Mouse (Mus musculus): ENCODE measurements around the gene Tgm2. TPM values are rescaled to one million over a fixed set of nuclear protein-coding genes. Genes with fewer than 3 reads are reported as not detected.
A peak's percentile ranks its signal among the peaks of the same experiment; 100 is the strongest.

The Tgm2 gene
- polyA plus RNA-seq, 1 experiment: 53.3 TPM

GRCm38 (mm10) chr2:158176763-158177162, 30.5 kb upstream of the Tgm2 start:
- no peak overlapping the region for H3K27ac ChIP-seq (ENCODE audit: insufficient read depth, low read length)
- H3K27me3 ChIP-seq (ENCODE audit: control insufficient read depth, insufficient read depth, low read length): no peaks in the 10 kb centered on the region
- 93% methylated on average over 9 of the region's 9 CpGs for WGBS

DNA sequence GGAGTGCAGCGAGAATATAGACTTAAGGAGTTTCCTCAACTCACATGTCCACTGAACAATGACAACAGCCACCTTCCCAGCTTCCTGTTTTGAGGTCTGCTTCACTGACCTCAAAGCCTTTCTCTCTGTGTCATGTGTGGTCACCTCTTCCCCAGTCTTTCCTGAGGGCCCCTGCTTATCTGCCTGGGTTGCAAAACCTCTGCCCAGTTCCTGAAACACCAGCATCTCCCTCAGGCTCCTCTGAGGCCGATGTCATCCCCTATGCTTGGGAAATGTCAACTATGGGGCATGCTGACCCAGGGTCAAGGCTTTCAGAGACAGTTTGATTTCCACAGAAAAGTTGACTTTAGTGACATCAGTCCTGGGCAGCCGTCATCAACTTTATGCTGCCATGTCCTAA, 29.2 kb upstream of the Tgm2 start:
- no peak overlapping the region for H3K4me3 ChIP-seq (ENCODE audit: extremely low read depth, insufficient read depth, insufficient read length)
- no peaks in the 10 kb centered on the region for H3K36me3 ChIP-seq (ENCODE audit: control insufficient read depth, insufficient read depth, low read length)
- H3K27ac ChIP-seq (ENCODE audit: insufficient read depth, low read length): peak overlapping the region; percentile 69
- peaks cover 26% of the 10 kb centered on the region for H3K4me1 ChIP-seq (ENCODE audit: control insufficient read depth, insufficient read depth, insufficient read length)
- TF ChIP-seq POLR2A (IDR thresholded peaks at IDR 0.05; ENCODE audit: low read depth, low read length) (no peak), CTCF (IDR thresholded peaks at IDR 0.05; ENCODE audit: extremely low read depth, insufficient read depth, insufficient read length, insufficient replicate concordance) (no peak)
- 17% methylated on average over 3 of the region's 3 CpGs for WGBS
- no peaks in the 10 kb centered on the region for H3K27me3 ChIP-seq (ENCODE audit: control insufficient read depth, insufficient read depth, low read length)
- no peak for DNase-seq (ENCODE audit: low read depth in 1 of 2, low spot score in 2 of 2)

More at GRCm38 (mm10) chr2:158176763-158177162, 30.5 kb upstream of the Tgm2 start:
- Histone ChIP-seq H3K4me1 (ENCODE audit: control insufficient read depth, insufficient read depth, insufficient read length) (peaks cover 26% of the 10 kb centered on the region), H3K4me3 (ENCODE audit: extremely low read depth, insufficient read depth, insufficient read length) (no peak overlapping the region), H3K36me3 (ENCODE audit: control insufficient read depth, insufficient read depth, low read length) (no peaks in the 10 kb centered on the region)
- no peak for DNase-seq (ENCODE audit: low read depth in 1 of 2, low spot score in 2 of 2)
- TF ChIP-seq POLR2A (IDR thresholded peaks at IDR 0.05; ENCODE audit: low read depth, low read length) (no peak), CTCF (IDR thresholded peaks at IDR 0.05; ENCODE audit: extremely low read depth, insufficient read depth, insufficient read length, insufficient replicate concordance) (no peak)

GRCm38 (mm10) chr2:158174958-158175357, 28.7 kb upstream of the Tgm2 start:
- Histone ChIP-seq H3K4me3 (ENCODE audit: extremely low read depth, insufficient read depth, insufficient read length) (no peak overlapping the region), H3K27me3 (ENCODE audit: control insufficient read depth, insufficient read depth, low read length) (no peaks in the 10 kb centered on the region)
- WGBS: 38% methylated on average over 15 of the region's 15 CpGs

GRCm38 (mm10) chr2:158174438-158174837, 28.2 kb upstream of the Tgm2 start:
- peaks cover 26% of the 10 kb centered on the region for H3K4me1 ChIP-seq (ENCODE audit: control insufficient read depth, insufficient read depth, insufficient read length)

More at GRCm38 (mm10) chr2:158174958-158175357, 28.7 kb upstream of the Tgm2 start:
- Histone ChIP-seq H3K27ac (ENCODE audit: insufficient read depth, low read length) (peak overlapping the region; percentile 69), H3K36me3 (ENCODE audit: control insufficient read depth, insufficient read depth, low read length) (no peaks in the 10 kb centered on the region), H3K4me1 (ENCODE audit: control insufficient read depth, insufficient read depth, insufficient read length) (peaks cover 26% of the 10 kb centered on the region)
- DNase-seq (ENCODE audit: low read depth in 1 of 2, low spot score in 2 of 2): peak in 1 of 2 experiments; percentile 25
- no peak for TF ChIP-seq CTCF (IDR thresholded peaks at IDR 0.05; ENCODE audit: extremely low read depth, insufficient read depth, insufficient read length, insufficient replicate concordance)
- TF ChIP-seq POLR2A (IDR thresholded peaks at IDR 0.05; ENCODE audit: low read depth, low read length): no peak

GRCm38 (mm10) chr2:158170394-158170793, 24.2 kb upstream of the Tgm2 start:
- TF ChIP-seq POLR2A (IDR thresholded peaks at IDR 0.05; ENCODE audit: low read depth, low read length) (no peak), CTCF (IDR thresholded peaks at IDR 0.05; ENCODE audit: extremely low read depth, insufficient read depth, insufficient read length, insufficient replicate concordance) (no peak)
- Histone ChIP-seq H3K4me3 (ENCODE audit: extremely low read depth, insufficient read depth, insufficient read length) (no peak overlapping the region), H3K4me1 (ENCODE audit: control insufficient read depth, insufficient read depth, insufficient read length) (peaks cover 37% of the 10 kb centered on the region), H3K36me3 (ENCODE audit: control insufficient read depth, insufficient read depth, low read length) (no peaks in the 10 kb centered on the region), H3K27ac (ENCODE audit: insufficient read depth, low read length) (no peak overlapping the region), H3K27me3 (ENCODE audit: control insufficient read depth, insufficient read depth, low read length) (no peaks in the 10 kb centered on the region)
- 82% methylated on average over 2 of the region's 2 CpGs for WGBS
- DNase-seq (ENCODE audit: low read depth in 1 of 2, low spot score in 2 of 2): no peak

More at GRCm38 (mm10) chr2:158174438-158174837, 28.2 kb upstream of the Tgm2 start:
- no peak for TF ChIP-seq CTCF (IDR thresholded peaks at IDR 0.05; ENCODE audit: extremely low read depth, insufficient read depth, insufficient read length, insufficient replicate concordance)
- no peak for TF ChIP-seq POLR2A (IDR thresholded peaks at IDR 0.05; ENCODE audit: low read depth, low read length)
- H3K36me3 ChIP-seq (ENCODE audit: control insufficient read depth, insufficient read depth, low read length): no peaks in the 10 kb centered on the region
- DNase-seq (ENCODE audit: low read depth in 1 of 2, low spot score in 2 of 2): peak in 1 of 2 experiments; percentile 38
- peak overlapping the region; percentile 69 for H3K27ac ChIP-seq (ENCODE audit: insufficient read depth, low read length)
- WGBS: 21% methylated on average over 5 of the region's 5 CpGs
- H3K4me3 ChIP-seq (ENCODE audit: extremely low read depth, insufficient read depth, insufficient read length): no peak overlapping the region
- no peaks in the 10 kb centered on the region for H3K27me3 ChIP-seq (ENCODE audit: control insufficient read depth, insufficient read depth, low read length)

DNA sequence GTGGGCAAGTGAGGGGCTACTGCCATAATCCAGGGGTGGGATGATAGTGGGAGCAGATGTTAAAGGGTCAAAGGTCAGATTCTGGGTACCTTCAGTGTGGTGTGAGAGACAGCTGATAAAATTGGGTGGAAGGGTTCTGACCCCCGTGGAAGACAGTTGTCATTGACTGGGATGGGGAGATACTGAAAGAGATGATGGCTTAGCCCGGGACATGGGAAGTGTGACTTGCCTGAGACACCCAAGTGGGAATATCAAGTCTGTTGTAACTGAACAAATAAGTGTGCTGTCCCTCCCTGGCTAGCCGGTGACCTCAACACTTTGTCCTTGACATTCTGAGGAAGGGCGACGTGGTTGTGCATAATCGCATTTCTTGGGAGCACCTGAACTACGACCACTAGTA, 23.5 kb upstream of the Tgm2 start:
- 87% methylated on average over 7 of the region's 7 CpGs for WGBS
- H3K36me3 ChIP-seq (ENCODE audit: control insufficient read depth, insufficient read depth, low read length): no peaks in the 10 kb centered on the region
- DNase-seq (ENCODE audit: low read depth in 1 of 2, low spot score in 2 of 2): no peak
- H3K27ac ChIP-seq (ENCODE audit: insufficient read depth, low read length): no peak overlapping the region
- TF ChIP-seq CTCF (IDR thresholded peaks at IDR 0.05; ENCODE audit: extremely low read depth, insufficient read depth, insufficient read length, insufficient replicate concordance): no peak
- TF ChIP-seq POLR2A (IDR thresholded peaks at IDR 0.05; ENCODE audit: low read depth, low read length): no peak
- peaks cover 30% of the 10 kb centered on the region for H3K4me1 ChIP-seq (ENCODE audit: control insufficient read depth, insufficient read depth, insufficient read length)
- H3K27me3 ChIP-seq (ENCODE audit: control insufficient read depth, insufficient read depth, low read length): no peaks in the 10 kb centered on the region
- no peak overlapping the region for H3K4me3 ChIP-seq (ENCODE audit: extremely low read depth, insufficient read depth, insufficient read length)

GRCm38 (mm10) chr2:158169351-158169750, 23.1 kb upstream of the Tgm2 start:
- Histone ChIP-seq H3K4me3 (ENCODE audit: extremely low read depth, insufficient read depth, insufficient read length) (no peak overlapping the region), H3K36me3 (ENCODE audit: control insufficient read depth, insufficient read depth, low read length) (no peaks in the 10 kb centered on the region), H3K27ac (ENCODE audit: insufficient read depth, low read length) (no peak overlapping the region), H3K27me3 (ENCODE audit: control insufficient read depth, insufficient read depth, low read length) (no peaks in the 10 kb centered on the region), H3K4me1 (ENCODE audit: control insufficient read depth, insufficient read depth, insufficient read length) (peaks cover 26% of the 10 kb centered on the region)
- DNase-seq (ENCODE audit: low read depth in 1 of 2, low spot score in 2 of 2): no peak
- TF ChIP-seq POLR2A (IDR thresholded peaks at IDR 0.05; ENCODE audit: low read depth, low read length) (no peak), CTCF (IDR thresholded peaks at IDR 0.05; ENCODE audit: extremely low read depth, insufficient read depth, insufficient read length, insufficient replicate concordance) (no peak)
- 93% methylated on average over 6 of the region's 6 CpGs for WGBS
